Mouse (Mus musculus) frontal cortex, adult 2 months (tissue): ENCODE data around the gene Prkag2. TPM values are rescaled to one million over a fixed set of nuclear protein-coding genes. Genes with fewer than 3 reads are reported as not detected.
"Not testable (repeated sequence)": the region's sequence is repeated elsewhere in the genome, so short reads cannot be mapped to it uniquely, and the experiment has no call there.

Experiments
- DNase-seq, 2 experiments: peaks; one replicate each; pipeline ENCODE4 v3.0.0; 2022; ENCODE audit warnings: low spot score in 1 of 2; ENCODE audit errors: extremely low spot score in 1 of 2
- polyA plus RNA-seq: library from polyadenylated mRNA; depleted of rRNA; stranded (reverse); fragments of >200 nt; gene quantifications from 2 replicates; pipeline ENCODE4 v1.2.3, GENCODE M21; 2012

Prkag2 gene
- polyA plus RNA-seq, 1 experiment = 109 TPM

DNA sequence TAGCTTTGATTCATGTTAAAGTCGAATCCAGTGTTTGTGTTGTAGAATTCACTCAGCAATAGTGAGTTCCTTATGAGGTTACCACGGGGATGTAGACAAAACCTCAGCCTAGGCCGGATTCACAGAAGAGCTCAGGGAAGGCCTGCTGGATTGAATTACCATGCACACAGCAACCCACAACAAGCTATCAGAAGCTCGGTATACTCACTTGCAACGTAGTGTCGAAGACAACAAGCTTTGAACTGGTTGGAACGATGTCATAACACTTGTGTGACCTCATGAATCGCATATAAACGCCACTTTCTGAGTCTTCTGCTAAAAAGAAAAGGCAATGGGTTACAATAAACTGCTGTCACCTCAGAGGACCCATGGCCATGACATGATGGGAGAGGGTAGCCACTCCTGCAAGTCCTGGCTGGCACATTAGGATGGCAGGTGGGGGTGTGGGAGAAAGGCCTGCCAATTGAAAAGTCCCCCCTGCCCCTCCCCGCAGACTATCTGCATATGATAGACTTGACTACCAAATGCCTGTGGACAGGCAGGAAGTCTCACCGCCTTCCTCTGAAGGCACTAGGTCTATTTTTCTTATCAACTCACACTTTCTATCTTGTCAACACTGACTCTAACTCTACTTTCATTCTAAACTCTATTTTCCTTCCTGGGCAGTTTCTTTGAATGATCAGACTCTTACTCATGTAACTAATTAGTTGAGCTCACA lies 211.4 kb downstream of the Prkag2 start:
- no peak for DNase-seq

DNA sequence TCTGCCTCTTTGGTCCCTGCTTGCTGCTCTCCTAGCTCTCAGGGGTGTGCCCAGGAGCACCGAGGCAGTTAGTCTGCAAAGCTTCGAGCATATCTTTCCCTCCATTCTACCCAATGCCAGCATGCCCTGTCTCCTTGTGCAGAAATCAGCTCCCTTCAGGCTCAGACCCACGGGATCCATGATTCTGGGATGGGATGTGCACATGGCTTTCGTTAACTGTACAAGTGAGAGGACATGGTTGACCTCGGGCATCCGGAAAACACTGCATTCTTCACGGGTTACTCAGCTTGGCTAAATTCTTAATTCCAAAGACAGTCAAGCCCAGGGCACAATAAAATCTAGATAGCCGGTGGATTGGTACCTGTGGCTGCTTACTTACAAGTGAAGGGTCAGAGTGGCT lies 213.2 kb downstream of the Prkag2 start:
- no peak for DNase-seq

DNA sequence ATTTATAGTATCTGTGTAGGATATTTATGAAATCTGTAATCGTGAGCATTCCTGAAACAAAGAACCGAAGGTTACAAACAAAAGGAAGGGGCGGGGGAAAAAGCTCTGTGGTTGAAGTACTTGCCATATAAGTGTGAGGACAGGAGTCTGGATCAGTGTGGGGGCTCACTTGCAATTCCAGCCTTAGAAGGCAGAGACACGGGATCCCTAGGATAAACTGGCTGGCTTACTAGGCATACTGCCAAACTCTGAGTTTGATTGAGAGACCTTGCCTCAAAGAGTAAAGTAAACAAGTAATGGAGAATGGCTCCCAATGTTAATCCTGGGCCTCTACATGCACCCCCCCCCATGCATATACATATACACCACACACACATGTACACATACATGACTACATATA lies 221.7 kb downstream of the Prkag2 start:
- DNase-seq = no peak

DNA sequence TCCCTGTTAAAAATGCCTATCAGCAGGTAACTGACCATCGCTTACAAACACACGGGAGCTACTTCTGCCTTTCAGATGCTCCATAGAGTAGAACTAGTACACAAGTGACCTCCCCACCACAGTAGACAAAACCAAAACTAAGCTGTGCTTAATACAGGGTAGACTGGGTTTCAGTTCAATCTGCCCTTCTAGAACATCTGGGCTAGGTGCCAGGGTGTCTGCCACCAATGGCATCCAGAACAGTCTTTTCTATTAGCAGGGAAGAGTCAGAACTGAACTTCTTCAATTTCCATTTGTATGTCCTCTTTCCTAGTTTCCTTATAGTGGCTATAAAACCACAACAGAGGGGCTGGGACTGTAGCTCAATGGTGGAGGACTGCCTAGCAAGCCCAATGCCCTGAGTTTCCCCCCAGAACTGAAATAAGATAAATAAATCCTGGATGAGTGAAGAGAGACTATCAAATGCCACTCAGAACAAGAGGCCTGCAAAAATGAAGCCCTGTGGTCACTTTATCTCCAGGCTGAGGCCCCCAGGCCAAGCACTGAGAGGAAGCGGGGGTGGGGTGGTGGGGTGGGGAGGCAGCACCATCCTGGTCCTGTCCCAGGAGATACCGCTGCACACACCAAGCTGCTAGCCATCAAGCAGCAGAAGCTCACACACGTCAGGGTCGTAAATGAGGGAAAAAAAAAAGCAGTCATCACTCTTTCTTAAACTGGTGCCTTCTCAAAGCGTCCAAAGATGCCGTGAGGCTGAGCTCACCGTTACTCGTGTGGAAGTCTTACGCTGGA lies 222.4 kb downstream of the Prkag2 start:
- no peak for DNase-seq

DNA sequence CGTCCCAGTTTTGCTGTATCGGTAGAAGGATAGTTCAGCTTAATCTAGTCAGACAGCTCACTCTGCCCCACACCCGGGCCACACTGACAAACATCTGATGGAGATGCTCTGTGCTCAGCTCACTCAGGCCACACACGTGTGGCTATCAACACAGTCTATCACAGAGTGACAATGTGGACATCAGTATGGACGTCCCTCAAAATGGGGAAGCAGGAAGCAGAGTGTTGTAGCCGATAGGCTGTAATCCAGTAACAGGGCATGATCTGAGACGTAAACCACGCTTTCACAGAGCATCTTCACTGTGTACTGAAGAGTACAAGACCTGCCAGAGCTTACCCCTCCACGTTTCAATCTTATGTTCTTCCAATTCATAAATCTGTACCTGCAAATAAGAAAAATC lies 223.8 kb downstream of the Prkag2 start:
- DNase-seq = no peak

DNA sequence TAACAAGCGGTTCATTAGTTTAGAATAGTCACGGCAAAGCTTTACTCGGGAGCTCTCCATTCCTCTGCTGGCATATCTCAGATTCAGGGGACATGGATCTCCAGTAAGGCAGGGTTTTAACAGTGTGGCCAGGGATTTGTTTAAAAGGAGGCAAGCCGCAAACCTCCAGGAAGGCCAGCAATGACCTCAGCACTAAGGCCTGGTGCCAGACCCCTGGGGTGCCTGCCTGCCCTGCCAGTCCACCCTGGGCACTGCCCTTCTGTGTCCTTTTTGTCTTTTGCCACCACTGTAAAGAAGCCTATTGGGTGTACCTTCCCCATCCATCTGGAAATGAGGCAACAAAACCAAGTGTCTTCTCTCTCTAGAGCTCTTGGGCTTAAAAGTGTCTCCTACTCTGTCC lies 226.3 kb downstream of the Prkag2 start:
- DNase-seq = peak in 1 of 2 experiments; percentile 35

DNA sequence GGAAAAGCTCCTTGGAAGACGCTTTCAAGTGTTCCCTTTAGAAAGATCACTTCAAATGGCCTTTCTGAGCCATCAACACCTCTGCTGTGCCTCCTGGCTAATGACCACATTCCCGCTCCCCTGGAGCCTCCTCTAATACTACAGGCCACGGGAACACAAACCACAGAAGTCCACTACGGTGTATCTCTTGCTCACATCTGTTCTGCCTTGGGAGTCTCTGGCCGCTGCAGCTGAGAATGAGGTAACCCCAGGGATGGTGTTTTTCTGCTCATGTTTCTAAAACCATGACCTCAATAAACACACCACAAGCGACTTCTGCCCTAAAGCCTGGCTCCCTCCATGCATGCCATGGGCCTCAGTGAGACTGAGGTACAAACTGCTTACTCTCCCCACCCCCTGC lies 227.2 kb downstream of the Prkag2 start:
- no peak for DNase-seq

DNA sequence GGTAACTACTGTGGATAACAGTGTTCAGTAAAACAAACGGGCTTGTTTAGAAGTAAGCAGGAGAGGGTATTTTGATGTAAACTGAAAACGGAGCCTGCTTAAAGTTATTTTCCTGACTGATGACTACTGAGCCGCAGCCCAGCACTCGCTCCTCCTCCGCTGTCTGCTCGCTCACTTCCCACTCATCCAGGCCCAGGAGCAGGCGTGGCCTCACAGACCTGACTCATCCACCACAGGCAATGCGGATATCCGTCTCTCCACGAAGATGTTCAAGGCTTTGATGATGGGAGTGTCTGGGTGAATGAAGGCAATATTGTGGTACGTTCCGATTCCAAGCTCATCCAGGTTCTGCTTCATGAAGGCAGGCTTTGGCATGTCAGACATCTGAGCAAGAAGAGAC lies 229.2 kb downstream of the Prkag2 start:
- DNase-seq = peak; percentile 33 to 75

DNA sequence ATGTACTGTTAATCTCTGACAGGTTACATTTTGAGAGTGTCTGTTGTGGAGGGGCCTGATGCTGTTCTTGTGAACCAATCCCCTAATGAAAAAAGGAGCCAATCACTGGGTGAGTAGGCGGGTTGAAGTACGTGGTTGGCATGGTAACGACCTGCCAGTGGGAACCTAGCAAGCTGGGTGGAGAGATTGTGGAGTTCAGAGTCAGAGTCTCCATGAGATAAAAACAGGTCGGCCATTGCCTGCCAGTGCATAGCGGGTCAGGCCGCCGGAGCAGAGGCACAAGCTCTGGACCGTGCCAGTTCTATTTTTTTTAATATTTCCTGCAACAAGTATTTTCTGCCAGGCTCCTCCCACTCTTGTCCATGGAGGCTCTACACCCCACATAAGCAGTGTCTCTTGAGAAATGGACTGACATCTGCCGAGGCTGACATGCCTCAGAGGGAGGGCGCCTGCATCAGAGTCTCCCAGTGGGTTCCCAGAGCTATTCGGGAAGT lies 230.6 kb downstream of the Prkag2 start:
- no peak for DNase-seq

DNA sequence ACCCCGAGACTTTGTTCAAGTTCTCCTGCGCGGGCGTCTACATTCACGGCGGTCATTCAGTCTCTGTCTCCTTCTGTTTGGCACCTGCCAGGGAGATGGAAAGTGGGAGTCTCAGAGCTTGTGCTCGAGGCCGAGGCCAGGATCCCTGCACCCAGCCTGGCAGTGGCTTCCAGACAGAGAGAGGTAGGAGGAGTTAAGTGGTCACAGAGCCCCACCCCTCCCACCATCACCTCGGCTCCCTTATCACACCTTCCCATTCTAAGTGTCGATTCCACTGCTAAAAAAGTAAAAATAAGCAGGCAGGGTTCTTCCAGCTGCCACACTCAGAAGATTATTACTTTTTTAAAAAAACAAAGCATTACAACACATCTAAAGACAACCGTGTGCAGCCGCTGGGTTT lies 236.6 kb downstream of the Prkag2 start:
- DNase-seq = no peak

DNA sequence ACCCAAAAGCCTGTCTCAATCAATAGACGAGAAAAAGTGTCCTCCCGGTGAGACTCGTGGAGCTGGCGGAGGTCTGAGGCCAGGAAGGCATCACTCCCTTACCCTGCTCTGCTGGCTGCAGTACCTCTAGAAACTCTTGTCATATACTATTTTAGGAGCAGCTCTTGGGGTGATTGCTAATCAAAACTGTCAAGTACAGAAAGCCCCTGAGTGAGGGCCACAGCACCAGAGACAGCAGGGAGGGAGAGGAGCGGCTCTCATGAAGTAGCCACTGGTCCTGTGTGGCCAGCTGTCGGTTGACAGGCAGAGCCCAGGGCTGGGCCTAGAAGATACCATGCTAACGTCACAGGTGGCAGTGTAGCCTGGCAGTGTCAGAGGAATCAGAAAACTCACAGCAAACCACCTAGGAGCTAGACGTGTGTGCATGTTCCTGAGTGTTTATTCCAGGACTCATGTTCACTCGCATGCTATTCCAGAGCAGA lies 239.0 kb downstream of the Prkag2 start:
- no peak for DNase-seq

DNA sequence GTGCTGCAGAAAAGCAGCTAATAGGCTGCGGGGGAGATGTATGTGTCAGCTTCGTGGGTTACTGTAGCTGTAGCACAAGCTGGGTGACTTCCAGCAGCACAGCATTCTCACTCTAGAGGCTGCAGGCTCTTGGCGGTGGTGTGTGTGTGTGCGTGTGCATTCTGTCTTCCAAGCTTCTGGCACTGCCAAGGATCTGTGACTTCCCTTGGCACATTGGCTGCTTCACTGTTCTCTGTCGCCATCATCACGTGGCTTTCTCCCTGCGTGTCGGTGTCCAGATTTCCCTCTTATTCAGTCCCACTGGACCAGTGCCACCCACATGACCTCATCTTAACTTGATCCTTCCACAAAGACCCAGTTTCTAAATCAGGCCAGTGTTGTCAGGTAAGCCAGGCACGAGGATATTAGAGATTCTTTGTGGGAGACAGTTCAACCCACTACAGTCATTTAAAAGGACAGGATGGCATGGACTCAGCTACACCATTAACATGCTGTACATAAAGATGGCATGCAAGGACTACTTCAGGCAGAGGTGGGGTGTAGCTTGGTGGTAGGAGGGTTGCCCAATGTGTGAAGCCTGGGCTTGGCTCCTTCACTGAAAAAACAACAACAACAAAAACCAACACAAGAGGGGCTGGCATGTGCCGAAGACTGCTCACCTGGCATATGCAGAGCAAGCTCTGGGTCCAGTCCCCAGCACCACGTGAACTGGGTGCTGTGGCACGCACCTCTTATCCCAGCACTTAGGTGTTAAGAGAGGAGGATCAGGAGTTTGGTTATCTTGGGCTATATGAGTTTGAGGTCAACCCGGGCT lies 239.6 kb downstream of the Prkag2 start:
- peak; percentile 78 for DNase-seq

DNA sequence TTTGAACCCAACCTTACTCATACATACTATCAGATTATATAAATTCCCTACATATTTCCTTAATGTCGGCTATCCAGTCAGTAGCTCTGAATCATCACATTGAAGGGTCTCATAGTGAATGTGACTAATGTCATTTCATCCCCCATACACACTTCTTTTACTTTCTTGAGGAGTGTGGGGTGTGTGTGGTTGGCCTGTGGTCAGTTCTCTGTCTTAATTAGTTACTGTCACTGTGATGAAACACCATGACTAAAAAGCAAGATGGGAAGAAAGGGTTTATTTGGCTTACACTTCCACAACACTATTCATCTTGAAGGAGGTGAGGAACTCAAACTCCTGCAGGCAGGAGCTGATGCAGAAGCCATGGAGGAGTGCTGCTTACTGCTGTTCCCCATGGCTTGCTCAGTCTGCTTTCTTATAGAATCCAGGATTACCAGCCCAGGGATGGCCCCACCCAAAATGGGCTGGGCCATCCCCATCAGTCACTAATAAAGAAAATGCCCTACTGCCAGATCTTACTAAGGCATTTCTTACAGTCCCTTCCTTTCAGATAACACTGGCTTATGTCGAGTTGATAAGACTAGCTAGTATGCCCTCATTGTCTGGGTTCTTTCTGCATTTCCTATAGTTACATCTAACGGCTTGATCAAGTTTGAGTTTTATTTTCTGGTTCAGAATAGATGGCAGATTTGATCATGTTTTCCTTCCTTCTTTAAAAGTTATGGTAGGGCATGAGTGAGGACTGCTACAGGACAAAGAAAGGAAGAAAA lies 240.5 kb downstream of the Prkag2 start:
- no peak for DNase-seq

DNA sequence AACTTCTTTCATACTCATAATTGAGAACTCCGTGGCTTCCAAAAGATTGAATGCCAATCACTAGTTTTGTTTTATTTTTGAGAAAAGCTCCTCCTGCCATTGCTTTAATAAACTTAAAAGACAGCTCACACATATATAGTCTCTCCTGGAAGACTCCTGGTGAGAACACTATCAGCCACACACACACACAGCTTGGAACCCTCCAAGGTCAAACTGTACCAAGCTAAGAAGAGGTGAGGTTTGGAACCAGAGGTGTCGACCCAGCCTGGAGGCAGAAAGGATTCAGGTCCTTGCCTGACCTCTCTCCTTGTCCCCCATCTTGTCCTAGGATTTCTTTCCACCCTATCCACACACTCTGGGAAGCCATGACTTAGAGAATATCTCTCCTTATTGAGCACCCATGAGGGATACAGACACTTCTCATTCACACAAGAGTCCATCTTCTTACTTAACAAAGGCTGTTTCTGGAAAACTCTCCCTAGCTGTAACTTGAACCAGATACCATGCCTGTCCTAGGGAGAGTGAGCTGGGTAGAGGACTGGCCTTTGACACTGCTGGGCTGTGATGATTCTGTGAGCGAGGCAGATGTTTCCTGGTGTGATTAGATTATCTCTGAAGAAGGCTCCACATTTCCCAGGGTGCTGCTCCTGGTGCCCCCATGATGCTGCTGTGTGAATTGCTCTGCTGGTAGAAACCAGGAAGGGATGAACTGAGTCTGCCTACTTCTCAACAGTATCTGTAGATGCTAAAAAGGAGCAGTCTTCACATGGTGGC lies 245.4 kb downstream of the Prkag2 start:
- no peak for DNase-seq

DNA sequence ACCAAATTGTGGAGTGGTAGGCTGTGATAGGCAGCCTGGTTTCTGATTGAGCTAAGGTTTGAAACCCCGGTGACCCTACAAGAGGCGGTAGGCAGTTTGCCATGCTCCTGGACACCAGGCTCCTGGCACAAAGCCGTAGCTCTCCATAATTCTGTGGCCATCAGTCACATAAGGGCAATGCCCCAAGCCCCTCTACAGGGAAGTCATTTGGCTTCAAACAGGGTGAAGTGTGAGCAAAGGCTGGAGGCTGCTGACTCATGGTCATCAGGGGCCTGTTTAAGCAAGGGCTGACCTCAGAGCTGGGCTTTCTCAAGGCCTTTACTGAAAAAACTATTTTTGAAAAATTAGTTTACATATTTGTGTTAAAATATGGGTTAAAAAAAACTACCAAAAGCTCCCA lies 246.2 kb downstream of the Prkag2 start:
- no peak for DNase-seq

DNA sequence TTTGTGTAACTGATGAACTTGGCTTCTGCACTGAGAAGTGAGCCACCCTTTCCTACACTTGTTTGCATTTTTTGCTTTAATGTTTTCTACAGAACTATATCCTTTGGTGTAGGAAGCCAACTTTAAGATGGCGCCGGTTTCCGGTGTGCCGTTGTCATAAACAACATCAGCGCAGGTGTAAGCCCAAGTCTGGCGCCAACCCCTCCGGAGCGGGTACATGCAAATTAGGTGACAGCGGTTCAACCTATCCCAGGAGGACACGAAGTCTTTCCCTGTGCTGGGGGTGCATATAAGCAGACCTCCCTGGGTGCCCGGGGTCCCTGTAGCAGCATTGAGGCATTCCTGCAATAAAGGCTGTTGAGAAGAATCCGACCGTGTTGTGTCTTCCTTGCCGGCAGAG lies 252.2 kb downstream of the Prkag2 start:
- DNase-seq = not testable (repeated sequence)

DNA sequence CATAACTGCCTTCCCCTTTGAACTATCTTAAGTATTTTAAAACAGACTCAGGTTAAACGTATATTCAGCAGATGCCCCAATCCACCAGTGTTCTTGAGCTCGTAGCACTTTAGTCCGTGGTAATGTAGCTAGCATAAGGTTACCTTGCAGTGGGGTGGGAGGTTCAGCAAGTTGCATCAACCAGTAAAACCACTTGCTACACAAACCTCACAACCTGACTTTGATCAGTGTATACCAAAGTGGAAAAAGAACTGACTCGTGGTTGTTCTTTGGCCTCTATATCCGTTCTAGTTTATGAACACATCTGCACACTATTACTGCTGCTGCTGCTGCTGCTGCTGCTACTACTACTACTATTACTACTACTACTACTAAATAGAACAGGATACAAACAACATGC lies 256.6 kb downstream of the Prkag2 start:
- no peak for DNase-seq

DNA sequence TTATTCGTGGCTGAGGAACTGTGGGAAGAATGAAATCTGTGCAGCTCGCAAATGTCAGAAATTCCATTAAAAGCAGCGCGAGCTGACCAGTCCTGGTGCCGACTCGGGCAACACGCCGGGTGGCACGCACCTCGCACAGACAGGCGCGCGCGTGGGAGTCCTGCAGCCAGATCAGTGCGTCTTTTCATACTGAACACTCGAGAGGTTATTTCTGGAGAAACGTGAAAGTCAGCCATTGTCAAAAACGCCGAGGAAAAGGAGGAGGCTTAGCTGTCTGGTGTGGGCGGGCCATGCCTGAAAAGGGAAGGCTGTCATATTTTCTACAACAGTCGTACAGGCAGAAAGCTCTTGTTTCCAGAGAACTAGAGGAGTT lies 257.4 kb downstream of the Prkag2 start:
- DNase-seq = peak in 1 of 2 experiments; percentile 87

DNA sequence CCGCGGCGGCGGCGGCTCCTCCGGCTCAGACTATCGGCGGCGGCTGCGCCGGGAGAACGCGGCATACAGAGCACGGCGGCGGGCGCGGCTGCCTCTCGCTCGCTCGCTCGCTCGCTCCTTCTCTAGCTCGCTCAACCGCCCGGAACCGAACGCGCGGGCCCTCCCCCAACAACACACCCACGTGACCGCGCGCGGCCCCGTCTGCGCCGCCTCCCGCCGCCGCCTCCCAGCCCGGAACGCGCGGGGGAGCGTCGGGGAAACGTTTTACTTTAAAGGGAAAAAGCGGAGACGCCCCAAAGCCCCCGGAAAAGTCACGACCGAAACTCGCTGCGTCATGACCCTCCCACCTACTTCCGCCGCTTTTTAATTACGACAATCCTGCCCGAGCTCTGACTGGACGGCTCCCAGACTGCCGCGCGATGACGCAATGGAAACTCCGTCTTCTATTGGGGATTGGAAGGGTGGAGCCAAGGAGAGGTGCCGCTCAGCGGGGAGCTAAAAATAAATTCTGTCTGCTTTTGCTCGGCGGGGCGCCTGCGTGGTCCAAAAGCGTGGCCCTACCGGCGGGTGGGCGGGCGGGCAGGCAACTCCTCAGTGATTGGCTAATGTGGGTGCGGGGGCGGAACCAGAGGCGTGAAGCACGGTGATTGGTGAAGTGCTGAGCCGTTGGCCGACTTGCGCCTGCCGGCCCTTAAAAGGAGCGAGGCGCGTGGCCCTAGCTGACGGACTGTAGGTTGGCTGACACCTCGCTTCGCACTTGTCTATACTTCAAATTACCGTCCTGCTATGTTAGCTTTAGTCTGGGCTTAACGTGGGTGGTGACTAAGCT lies 258.0 kb downstream of the Prkag2 start, which contains the start of gene Rheb:
TSS of gene Rheb (minus strand) at position 351 of the 829 bp plus-strand sequence.
- peak; percentile 98 to 99 for DNase-seq
